Mouse (Mus musculus) ES-E14 (cell line): ENCODE measurements around the gene Gm20695. TPM values are rescaled to one million over a fixed set of nuclear protein-coding genes. Genes with fewer than 3 reads are reported as not detected.
A peak's percentile ranks its signal among the peaks of the same experiment; 100 is the strongest.

Experiments
- DNase-seq: peaks from one replicate; pipeline ENCODE4 v3.0.0-alpha.2; 2013; ENCODE audit warnings: low read depth, low spot score
- H3K27ac ChIP-seq: 2 replicates; pipeline ENCODE4 v1.5.1; 2012; ENCODE audit warnings: low read depth, mild to moderate bottlenecking, low read length, moderate library complexity, mixed read lengths; ENCODE audit not compliant: poor library complexity, insufficient read depth, severe bottlenecking
- H3K36me3 ChIP-seq: 2 replicates; pipeline ENCODE4 v1.6.1; 2012; ENCODE audit warnings: mild to moderate bottlenecking, low read length, moderate library complexity, mixed read lengths; ENCODE audit not compliant: control insufficient read depth, poor library complexity, insufficient read depth, severe bottlenecking
- H3K4me1 ChIP-seq, 2 experiments: fragments of 150-350 bp in 1 of 2; sonication (generic) in 1 of 2; 2 replicates each; pipeline ENCODE4 v1.6.1; 2012; ENCODE audit warnings: low read length in 2 of 2, mild to moderate bottlenecking in 1 of 2, mixed read lengths in 1 of 2; ENCODE audit not compliant: control insufficient read depth in 2 of 2, insufficient read depth in 2 of 2, poor library complexity in 1 of 2
- H3K4me3 ChIP-seq, 2 experiments: fragments of 150-350 bp in 1 of 2; sonication (generic) in 1 of 2; 2 replicates each; pipeline ENCODE4 v1.5.1; 2012; ENCODE audit warnings: low read length in 2 of 2, low read depth in 1 of 2, mild to moderate bottlenecking in 1 of 2, mixed read lengths in 1 of 2; ENCODE audit not compliant: insufficient read depth in 1 of 2, poor library complexity in 1 of 2, severe bottlenecking in 1 of 2
- H3K9ac ChIP-seq: 2 replicates; pipeline ENCODE4 v1.6.1; 2012; ENCODE audit warnings: low read depth, mild to moderate bottlenecking, low read length, mixed read lengths; ENCODE audit not compliant: poor library complexity, insufficient read depth, severe bottlenecking
- H3K9me3 ChIP-seq: fragments of 150-350 bp; sonication (generic); 2 replicates; pipeline ENCODE4 v1.6.1; 2012; ENCODE audit warnings: low read depth, mild to moderate bottlenecking, low read length; ENCODE audit not compliant: control insufficient read depth, insufficient read depth
- CHD2 ChIP-seq: IDR thresholded peaks from 2 replicates; pipeline ENCODE4 v1.6.1; 2014; ENCODE audit warnings: mild to moderate bottlenecking, low read depth, low read length, inconsistent platforms
- HCFC1 ChIP-seq: IDR thresholded peaks from 2 replicates; pipeline ENCODE4 v1.6.1; 2012; ENCODE audit warnings: low read length, inconsistent platforms, borderline replicate concordance; ENCODE audit not compliant: insufficient read depth
- MAFK ChIP-seq: IDR thresholded peaks from 2 replicates; pipeline ENCODE4 v1.6.1; 2014; ENCODE audit warnings: mild to moderate bottlenecking, low read depth, low read length, inconsistent platforms; ENCODE audit not compliant: insufficient read depth
- ZC3H11A ChIP-seq: IDR thresholded peaks from 2 replicates; pipeline ENCODE4 v1.6.1; 2012; ENCODE audit warnings: low read depth, mild to moderate bottlenecking, inconsistent platforms, low read length, borderline replicate concordance
- ZNF384 ChIP-seq: IDR thresholded peaks from 2 replicates; pipeline ENCODE4 v1.6.1; 2012; ENCODE audit warnings: low read depth, low read length, inconsistent platforms
- in situ Hi-C, 2 experiments: fragments of 600-800 bp; cut with MboI; formaldehyde crosslinking; loops; one replicate each; pipeline ENCODE4 v1.15.1; 2025; ENCODE audit warnings: low sequenced_read_pairs in 2 of 2, inconsistent platforms in 1 of 2; ENCODE audit not compliant: unreplicated experiment in 2 of 2
- total RNA-seq: library from RNA; depleted of rRNA; stranded (reverse); fragments of 300-350 nt; gene quantifications from 2 replicates; pipeline ENCODE4 v1.2.3, GENCODE M21; 2012

Gene Gm20695
- total RNA-seq, 1 experiment = not detected

DNA sequence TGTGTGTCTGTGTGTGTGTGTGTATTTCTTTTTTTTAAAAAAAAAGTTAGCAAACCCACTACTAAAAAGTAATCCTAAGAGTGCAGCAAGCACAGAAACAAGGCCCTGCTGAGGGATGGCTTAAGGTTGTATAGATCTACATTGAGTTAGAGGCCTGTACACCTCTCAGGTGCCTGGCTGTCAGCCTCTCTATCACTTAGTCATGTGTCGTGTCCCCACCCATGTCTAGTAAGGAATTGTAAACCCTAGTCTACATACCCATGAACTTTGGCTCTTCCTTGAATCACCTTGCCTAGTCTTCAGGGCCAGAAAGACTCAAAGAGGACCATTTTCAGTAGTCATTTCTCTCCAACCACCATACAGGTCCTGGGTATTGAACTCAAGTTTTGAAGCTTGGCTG is 12.1 kb downstream of the Gm20695 start:
- in situ Hi-C loops = no loop called here
- no peak for TF ChIP-seq ZC3H11A
- Histone ChIP-seq H3K9ac (no peak overlapping the region), H3K36me3 (peaks cover 17% of the 10 kb centered on the region), H3K9me3 (no peaks in the 10 kb centered on the region), H3K27ac (no peak overlapping the region), H3K4me1 (peaks cover 0 to 2% of the 10 kb centered on the region in 2 experiments; a peak in 1 of 4 replicates), H3K4me3 (no peak overlapping the region)
- DNase-seq = no peak

DNA sequence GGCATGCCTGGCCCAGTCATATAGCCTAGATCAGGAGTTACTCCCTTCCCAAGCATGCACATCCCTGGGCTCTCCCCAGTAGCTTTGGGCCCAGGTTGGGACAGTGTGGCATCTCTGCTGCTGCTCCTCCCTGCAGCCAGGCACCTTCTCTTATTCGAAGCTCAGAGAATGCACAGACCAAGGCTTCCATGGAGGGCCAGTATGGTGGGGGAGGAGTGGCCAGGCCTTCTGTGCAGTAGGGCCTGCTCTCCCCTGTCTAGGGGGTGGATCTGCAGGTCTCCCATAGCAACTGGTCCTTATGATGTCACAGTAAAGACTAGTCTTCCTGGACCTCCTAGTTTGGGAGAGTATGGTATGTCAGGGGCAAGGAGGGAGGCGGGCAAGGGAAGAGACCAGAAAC is 23.0 kb downstream of the Gm20695 start:
- TF ChIP-seq ZC3H11A (no peak), CHD2 (no peak), HCFC1 (no peak), MAFK (no peak), ZNF384 (no peak)
- H3K27ac ChIP-seq = no peak overlapping the region
- DNase-seq = no peak
- no peaks in the 10 kb centered on the region for H3K9me3 ChIP-seq
- H3K4me3 ChIP-seq = no peak overlapping the region
- H3K9ac ChIP-seq = no peak overlapping the region
- in situ Hi-C loops = no loop called here
- H3K4me1 ChIP-seq = no peaks in the 10 kb centered on the region
- H3K36me3 ChIP-seq = no peaks in the 10 kb centered on the region; the same call in 1 of the 2 replicates

DNA sequence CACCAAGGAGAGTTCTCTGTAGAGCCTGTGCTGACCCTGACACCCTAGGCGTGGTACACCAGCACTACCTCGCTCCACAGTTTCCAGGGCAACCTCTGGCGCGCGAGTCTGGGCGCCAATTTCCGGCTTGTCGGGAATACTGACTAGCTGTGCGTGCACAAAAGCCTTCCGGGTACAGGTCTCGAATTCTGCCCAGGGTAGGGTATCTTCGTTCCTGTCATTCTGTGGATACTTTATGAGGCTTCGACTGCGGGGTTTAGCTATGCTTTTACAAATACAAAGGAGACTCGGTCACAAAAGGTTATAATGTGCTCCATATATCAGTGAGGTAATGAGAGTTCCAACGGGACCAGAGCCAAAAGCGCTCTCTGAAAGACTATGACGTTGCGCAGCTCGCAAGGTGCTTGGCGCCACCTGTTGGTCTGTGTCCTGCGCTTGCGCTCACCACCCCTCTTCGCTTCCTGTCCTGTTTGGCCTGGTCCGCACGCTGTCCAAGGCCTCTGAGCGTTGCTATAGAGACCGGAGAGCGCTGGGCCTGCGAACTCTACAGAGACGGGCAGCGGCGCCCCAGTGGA is 24.2 kb downstream of the Gm20695 start, which contains the start of the genes 1700037C18Rik and Cluap1:
Gene 1700037C18Rik (minus strand): TSS at position 153 of the 575 bp plus-strand sequence.
Gene Cluap1 (plus strand): TSS at position 265 of the 575 bp plus-strand sequence.
- peak; percentile 95 for DNase-seq
- H3K27ac ChIP-seq = no peak within 1 kb of the TSS
- H3K4me3 ChIP-seq = peak within 1 kb of the TSS; percentile 71 to 80
- H3K9ac ChIP-seq = peak within 1 kb of the TSS; percentile 78
- TF ChIP-seq ZC3H11A (no peak), HCFC1 (peak; percentile 84), CHD2 (0 out of 2 replicates have a peak, but pooled peaks have one; percentile 24), MAFK (no peak)
- H3K36me3 ChIP-seq = no peaks in the 10 kb centered on the region; the same call in 1 of the 2 replicates
- H3K4me1 ChIP-seq = no peaks in the 10 kb centered on the region
- in situ Hi-C loops = no loop called here
- H3K9me3 ChIP-seq = no peaks in the 10 kb centered on the region

DNA sequence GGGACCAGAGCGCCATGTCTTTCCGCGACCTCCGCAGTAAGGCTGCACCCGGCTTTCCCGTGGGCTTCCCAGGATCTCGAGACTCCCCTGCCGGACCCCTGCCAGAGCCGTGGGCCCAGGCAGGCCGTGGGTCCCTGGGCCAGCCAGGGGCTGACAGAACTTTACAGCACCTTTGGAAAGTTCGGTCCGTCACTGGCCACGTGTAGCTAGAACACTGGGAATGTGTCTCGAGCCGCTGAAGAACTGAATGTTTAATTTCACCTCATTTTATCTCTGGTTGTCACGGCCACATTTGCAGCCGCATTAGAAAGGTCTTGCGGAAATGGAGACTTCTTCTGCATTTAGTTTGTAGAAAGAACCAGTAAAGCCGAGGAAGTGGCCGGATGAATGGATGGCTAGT is 24.7 kb downstream of the Gm20695 start:
- no peak for DNase-seq
- Histone ChIP-seq H3K9ac (peak overlapping the region; percentile 78), H3K4me3 (peak overlapping the region; percentile 71 to 80), H3K27ac (no peak overlapping the region), H3K4me1 (no peaks in the 10 kb centered on the region), H3K9me3 (no peaks in the 10 kb centered on the region), H3K36me3 (no peaks in the 10 kb centered on the region)
- TF ChIP-seq ZC3H11A (no peak), CHD2 (no peak), HCFC1 (no peak), ZNF384 (no peak), MAFK (no peak)
- in situ Hi-C loops = no loop called here

DNA sequence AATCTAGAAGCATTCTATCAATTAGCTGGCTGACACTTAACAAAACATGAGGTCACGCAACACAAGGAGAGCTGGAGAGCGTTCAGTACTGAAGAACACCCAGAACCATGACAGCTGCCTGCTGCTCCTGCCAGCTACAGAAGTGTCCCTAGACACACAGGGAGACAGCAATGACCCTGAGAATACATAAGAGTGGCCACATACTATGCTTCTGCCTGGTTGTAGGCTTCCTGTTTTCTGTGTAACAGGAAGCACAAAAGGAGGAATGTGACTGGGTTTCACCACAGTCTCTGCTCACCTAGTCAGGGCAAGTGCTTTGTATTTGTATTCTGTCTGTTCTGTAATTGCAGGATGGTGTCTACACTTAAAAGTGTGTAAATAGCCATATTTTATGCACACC is 36.3 kb downstream of the Gm20695 start:
- Histone ChIP-seq H3K36me3 (peaks cover 5% of the 10 kb centered on the region; the same call in 1 of the 2 replicates), H3K9me3 (no peaks in the 10 kb centered on the region), H3K4me1 (no peaks in the 10 kb centered on the region), H3K9ac (no peak overlapping the region), H3K27ac (no peak overlapping the region), H3K4me3 (no peak overlapping the region)
- in situ Hi-C loops = no loop called here
- DNase-seq = no peak
- no peak for TF ChIP-seq CHD2
- no peak for TF ChIP-seq ZNF384
- no peak for TF ChIP-seq HCFC1
- no peak for TF ChIP-seq ZC3H11A
- no peak for TF ChIP-seq MAFK
